Mouse (Mus musculus) neutrophil, adult 5-6 weeks (primary cell): Measurements from ENCODE around the gene Gm27029. TPM values are rescaled to one million over a fixed set of nuclear protein-coding genes. Genes with fewer than 3 reads are reported as not detected.
"Not testable (repeated sequence)": the region's sequence is repeated elsewhere in the genome, so short reads cannot be mapped to it uniquely, and the experiment has no call there.

ENCODE experiments used
- ATAC-seq: fragments of 151-379, 151-347 bp; 2 replicates; pipeline ENCODE4 v1.8.0; 2017; ENCODE audit warnings: mild to moderate bottlenecking, moderate TSS enrichment; ENCODE audit not compliant: insufficient number of reproducible peaks, poor library complexity, low FRiP score, severe bottlenecking; ENCODE audit errors: extremely low read depth
- total RNA-seq: library from RNA; stranded (forward); fragments of 200-1000 nt; gene quantifications from 2 replicates; pipeline ENCODE4 v1.2.3, GENCODE M21; 2017

The Gm27029 gene
- total RNA-seq, 1 experiment from 2014 or later: 0.93 TPM

DNA sequence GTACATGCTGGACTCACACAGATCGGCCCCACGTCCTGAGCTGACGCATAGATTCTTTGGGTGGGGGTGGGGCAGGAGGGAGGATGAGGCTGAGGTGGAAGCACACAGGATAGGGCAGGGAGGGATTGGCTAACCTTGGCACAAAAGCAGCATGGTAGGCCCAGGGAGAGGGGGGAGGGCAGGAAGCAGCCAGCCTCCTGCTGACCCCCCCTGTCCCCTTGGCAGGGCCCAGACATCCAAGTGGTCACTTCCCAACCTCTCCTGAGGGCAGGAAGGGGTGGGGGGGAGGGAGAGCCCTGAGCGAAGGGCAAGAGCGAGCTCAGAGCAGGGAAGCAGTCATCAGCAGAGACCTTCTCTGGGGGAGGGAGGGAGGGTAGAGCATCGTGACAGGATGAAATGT, 35.1 kb upstream of the Gm27029 start:
- no peak for ATAC-seq

GRCm38 (mm10) chr11:101458217-101458616, 33.6 kb upstream of the Gm27029 start:
- ATAC-seq: no peak

GRCm38 (mm10) chr11:101457631-101458030, 33.0 kb upstream of the Gm27029 start:
- ATAC-seq: no peak

GRCm38 (mm10) chr11:101455627-101456026, 31.0 kb upstream of the Gm27029 start:
- ATAC-seq: no peak

DNA sequence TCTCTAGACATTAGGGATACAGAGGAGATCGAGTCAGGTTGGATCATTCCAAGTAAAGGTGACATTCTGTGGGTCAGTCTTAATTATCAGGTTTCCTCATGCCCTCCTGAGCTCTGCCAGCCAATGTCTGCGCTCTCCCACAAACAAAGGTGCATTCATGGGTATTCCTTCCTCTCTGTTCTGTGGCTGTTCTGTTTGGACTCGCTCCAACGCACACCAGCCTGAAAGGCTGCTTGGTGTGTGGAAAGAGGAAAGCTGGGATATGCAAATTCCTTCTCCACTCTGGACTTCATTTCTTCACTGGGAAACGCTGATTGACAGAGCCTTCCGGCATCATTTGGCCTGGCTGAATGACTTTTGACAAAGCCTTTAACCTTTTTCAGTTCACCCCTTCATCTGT, 30.1 kb upstream of the Gm27029 start:
- ATAC-seq: no peak

- ATAC-seq: no peak
Observed at GRCm38 (mm10) chr11:101452093-101452774, 27.6 kb upstream of the Gm27029 start.

DNA sequence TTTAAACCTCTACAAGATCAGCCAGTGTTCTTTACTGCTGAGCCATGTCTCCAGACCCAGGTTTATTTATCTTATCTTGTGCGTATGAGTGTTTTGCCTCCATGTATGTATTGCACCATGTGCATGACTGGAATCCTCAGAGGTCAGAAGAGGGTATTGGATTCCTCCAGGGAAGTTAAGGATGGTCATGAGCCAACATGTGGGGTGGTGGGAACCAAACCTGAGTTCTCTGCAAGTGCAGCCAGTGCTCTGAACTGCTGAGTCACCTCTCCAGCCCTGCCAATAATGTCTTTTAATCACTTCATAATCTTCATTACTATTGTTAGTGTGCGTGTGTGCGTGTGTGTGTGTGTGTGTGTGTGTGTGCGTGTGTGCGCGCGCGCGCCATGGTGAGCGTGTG, 26.9 kb upstream of the Gm27029 start:
- ATAC-seq: no peak

GRCm38 (mm10) chr11:101450394-101450793, 25.8 kb upstream of the Gm27029 start:
- ATAC-seq: no peak

GRCm38 (mm10) chr11:101449596-101449995, 25.0 kb upstream of the Gm27029 start:
- not testable (repeated sequence) for ATAC-seq

- ATAC-seq: peak; percentile 30; the same call in 1 of the 2 replicates
Observed at GRCm38 (mm10) chr11:101448899-101449298, 24.3 kb upstream of the Gm27029 start.

DNA sequence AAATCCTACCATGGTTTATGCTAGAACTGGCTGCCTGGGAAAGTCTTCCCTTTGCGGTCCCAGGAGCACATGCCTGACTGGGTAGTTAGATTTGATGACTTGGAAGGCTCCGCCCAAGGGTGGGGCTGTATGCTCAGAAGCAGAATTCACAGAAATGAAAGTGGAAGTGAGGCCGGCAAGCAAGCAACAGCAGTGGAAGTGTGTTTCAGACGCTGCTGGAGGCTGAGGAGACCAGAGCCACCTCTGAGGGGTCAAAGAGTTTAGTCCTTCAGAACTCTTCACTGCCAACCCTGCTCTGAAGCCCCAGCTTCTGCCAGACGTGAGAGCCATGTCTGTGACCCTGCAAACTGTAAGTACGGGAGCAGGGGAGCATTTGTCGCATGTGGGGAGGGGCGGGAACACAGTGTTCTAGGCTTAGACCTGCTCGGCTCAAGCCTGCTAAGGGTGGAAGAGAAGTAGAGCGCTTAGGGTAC, 23.7 kb upstream of the Gm27029 start, which contains the start of gene Ifi35:
Gene Ifi35 (plus strand): TSS at position 134 of the 473 bp plus-strand sequence.
- ATAC-seq: peak; percentile 94

DNA sequence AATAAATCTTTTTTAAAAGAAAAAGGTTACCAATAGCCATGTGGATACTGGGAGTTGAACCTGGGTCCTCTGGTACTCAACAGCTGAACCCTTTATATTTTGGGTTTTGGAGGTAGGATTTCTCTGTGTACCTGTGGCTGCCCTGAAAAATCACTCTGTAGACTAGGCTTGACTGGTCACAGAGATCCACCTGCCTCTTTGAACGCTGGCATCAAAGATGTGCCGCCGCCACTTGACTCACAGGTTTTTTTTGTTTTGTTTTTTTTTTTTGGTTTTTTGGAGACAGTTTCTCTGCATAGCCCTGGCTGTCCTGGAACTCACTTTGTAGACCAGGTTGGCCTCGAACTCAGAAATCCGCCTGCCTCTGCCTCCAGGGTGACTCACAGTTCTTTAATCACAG, 23.2 kb upstream of the Gm27029 start:
- no peak for ATAC-seq

GRCm38 (mm10) chr11:101446860-101447259, 22.3 kb upstream of the Gm27029 start:
- ATAC-seq: not testable (repeated sequence)

DNA sequence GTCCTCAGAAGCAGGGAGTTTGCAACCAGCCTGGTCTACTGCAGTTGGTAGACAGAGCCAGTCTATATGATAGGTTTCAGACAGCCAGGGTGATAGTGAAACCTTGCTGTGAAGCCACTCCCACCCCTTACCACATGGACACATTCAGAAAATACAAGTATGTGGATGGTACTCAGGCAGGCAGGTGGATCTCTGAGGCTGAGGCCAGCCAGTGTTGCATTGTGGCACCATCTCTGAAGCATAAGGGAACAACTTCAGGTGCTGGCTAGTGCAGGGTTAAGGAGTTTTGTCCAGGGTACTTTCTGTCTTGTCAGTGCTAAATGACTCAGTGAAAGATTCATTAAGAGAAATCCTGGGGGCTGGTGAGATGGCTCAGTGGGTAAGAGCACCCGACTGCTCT, 21.7 kb upstream of the Gm27029 start:
- no peak for ATAC-seq

DNA sequence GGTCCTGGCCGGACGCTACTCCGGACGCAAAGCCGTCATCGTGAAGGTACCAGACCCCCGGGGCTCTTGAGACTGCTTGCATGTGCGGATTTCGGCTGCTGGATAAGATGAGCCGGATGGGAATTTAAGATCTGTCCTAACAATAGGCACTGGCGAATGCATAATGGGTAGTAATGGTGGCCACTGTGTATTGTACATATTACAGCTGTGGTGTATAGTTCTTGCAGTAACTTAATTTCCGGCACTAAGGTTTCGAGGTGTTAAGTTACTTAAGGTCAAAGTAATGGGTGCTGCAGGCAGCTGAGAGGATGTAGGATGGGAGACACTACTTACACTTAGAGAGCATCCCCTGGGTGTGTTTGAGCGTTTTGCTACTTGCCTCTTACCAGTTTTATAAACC, 18.2 kb upstream of the Gm27029 start:
- ATAC-seq: no peak

DNA sequence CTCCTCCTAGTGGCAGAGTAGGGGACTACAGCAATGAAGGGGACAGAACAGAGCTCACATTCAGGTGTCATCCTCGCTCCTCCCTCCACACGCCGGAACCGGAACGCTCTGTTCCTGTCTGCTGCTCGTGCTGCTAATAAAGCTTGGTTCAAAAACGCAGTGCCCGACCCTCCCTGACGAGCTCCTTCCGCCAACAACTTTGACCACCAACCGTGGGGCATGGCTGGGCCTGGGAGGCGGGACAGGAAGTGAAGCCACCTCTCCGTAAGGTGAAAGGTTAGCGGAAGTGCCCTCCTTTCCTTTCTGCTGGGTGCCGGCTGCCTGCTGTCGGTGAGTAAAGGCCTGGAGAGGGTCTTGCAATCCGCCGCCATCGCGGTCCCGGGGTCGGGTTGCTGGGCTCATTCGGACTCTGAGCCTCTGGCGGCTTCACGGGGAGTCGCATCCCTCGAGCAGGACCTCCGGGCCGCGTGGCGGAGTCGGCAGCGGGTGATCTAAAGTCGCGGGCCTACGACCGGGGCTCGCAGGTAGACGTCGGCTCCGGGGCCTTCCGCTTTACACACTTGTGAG, 17.6 kb upstream of the Gm27029 start, which contains the start of gene Rpl27:
Gene Rpl27 (plus strand): TSS at position 172 of the 567 bp plus-strand sequence.
- ATAC-seq: peak; percentile 98

- not testable (repeated sequence) for ATAC-seq
Observed at GRCm38 (mm10) chr11:101441450-101442126, 17.0 kb upstream of the Gm27029 start.

DNA sequence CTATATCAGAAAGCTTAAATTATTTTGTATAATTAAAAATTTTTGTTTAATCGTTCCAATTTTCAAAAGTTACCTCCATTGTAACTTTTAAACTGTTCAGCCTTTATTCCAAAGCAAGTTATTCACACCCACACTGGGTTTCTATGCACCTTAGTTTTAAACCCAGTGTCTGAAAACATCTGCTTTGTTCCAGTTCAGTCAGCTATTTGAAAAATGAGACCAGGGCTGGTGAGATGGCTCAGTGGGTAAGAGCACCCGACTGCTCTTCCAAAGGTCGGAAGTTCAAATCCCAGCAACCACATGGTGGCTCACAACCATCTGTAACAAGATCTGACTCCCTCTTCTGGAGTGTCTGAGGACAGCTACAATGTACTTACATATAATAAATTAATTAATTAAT, 13.4 kb upstream of the Gm27029 start:
- not testable (repeated sequence) for ATAC-seq

DNA sequence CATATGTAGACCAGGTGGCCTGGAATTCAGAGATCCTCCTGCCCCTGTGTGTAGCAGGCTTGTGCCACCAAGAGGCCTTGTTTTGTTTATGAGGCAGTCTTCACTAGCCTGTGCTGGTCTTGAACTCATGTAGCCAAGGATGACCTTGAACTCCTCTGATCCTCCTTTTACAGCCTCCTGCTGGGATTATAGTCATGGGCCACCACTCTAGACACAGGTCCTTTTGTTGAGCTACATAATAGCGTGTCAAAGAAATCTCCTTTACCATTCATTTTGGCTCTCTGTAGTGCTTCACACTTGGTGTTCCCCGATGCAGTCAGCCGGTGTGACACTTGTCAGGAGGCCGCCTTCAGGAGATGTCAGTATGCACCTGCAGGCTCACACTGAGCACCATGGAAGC, 12.3 kb upstream of the Gm27029 start:
- ATAC-seq: no peak

DNA sequence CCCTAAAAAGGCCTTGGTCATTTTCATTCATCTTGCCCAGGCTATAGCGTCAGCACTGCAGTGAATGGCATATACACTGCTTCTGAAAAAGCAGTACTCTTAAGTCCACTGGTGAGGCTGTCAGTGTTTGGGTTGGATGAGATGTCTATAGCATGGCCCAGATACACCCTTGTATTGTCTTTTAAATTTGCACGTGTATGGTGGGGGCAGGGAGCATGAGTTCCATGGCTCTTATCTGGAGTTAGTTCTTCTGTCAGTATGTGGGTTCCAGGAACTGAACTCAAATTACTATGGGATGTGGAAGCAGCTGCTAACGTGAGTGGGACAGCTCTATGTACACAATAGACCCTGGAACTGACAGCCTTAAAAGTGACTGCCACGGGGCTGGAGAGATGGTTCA, 11.2 kb upstream of the Gm27029 start:
- no peak for ATAC-seq
